Mouse (Mus musculus): ENCODE results near the gene Mapre3.

DNA sequence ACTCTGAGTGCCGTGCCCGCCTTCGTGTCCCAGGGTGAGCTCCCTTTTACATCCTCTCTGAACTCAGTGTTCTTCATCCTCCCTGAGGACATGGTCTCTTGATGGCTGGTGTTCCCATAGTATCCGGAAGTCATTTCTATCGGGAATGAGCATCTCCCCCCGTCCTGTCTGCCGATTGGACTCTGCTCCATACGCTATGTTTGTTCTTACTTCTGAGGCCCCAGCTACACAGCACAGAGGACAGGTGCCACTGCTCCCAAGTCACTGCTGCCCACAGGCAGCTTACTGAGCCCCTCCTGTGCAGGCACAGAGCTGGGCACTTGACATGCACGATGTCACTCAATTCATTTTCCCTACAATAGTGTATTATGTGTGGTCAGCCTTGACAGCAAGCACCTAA, 45.4 kb upstream of the Mapre3 start:
- TF ChIP-seq CTCF (IDR thresholded peaks at IDR 0.05; ENCODE audit: control insufficient read depth, insufficient read depth, low read length) = no peak
- no peak for TF ChIP-seq POLR2A (IDR thresholded peaks at IDR 0.05; ENCODE audit: borderline replicate concordance, control insufficient read depth, low read depth, low read length)
